Mouse (Mus musculus) splenic B cell, adult 2 months (primary cell): ENCODE data around the gene Wdtc1.

Experiments
- DNase-seq: peaks from one replicate; pipeline ENCODE4 v3.0.0-alpha.2; 2011; ENCODE audit warnings: low read depth, low spot score
- H3K27me3 ChIP-seq: 2 replicates; pipeline ENCODE4 v1.6.1; 2012; ENCODE audit warnings: mild to moderate bottlenecking, low read length, moderate library complexity, mixed read lengths; ENCODE audit not compliant: control insufficient read depth, poor library complexity, insufficient read depth, severe bottlenecking
- H3K36me3 ChIP-seq: 2 replicates; pipeline ENCODE4 v1.6.1; 2012; ENCODE audit warnings: mild to moderate bottlenecking, low read length, moderate library complexity, mixed read lengths; ENCODE audit not compliant: control insufficient read depth, poor library complexity, insufficient read depth, severe bottlenecking

The Wdtc1 gene

DNA sequence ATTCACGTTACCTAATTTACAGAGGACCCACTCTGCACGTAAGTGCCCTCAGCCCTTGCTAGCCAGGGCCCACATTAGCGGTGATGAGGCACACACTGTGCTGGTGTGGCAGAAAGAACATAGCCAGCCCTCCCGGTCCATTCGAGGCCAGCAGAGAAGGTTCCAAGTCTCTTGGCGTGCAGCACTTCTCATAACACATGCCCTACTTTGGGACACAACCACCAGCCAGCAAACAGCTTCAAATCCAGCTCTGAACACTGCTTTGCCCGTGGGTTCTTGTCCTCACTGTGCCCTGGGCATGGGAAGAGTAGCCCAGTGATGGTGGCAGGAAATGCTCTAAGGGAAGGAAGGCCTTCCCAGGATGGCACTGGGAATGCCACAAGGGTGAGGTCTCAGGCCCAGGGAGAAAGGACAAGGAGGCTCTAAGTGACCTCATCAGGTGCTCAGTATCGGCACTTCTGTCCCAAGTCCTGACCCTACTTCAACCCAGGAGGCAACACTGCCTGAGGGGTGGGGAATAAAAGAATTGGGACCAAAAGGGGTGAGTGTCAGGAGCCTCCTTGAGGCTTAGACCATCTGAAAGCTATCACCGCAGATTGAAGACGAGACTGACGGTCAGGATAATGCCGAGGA is 86.9 kb downstream of the Wdtc1 start:
- peaks cover 13% of the 10 kb centered on the region for H3K36me3 ChIP-seq
- DNase-seq: no peak

DNA sequence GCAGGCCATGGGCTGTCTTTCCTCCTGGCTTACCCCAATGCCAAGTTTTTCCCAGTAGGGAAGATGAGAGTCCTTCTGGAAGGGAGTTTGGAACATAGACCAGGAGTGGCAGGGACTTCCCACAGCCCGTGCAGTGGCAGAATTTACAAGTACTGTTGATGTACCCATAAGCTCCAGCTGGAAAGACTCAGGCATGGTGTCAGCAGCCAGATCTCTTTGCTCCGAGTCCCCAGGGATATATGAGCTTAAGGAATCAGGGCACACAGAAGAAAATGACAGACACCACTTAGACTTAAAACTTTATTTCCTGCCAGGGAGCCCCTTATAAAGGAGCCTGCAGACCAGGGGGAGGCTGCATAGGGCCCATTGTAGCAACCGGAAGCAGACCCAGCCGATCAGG is 87.5 kb downstream of the Wdtc1 start:
- DNase-seq: no peak
- H3K27me3 ChIP-seq: no peaks in the 10 kb centered on the region
- H3K36me3 ChIP-seq: peaks cover 13% of the 10 kb centered on the region

More for the DNA sequence above, 86.9 kb downstream of the Wdtc1 start:
- H3K27me3 ChIP-seq: no peaks in the 10 kb centered on the region

DNA sequence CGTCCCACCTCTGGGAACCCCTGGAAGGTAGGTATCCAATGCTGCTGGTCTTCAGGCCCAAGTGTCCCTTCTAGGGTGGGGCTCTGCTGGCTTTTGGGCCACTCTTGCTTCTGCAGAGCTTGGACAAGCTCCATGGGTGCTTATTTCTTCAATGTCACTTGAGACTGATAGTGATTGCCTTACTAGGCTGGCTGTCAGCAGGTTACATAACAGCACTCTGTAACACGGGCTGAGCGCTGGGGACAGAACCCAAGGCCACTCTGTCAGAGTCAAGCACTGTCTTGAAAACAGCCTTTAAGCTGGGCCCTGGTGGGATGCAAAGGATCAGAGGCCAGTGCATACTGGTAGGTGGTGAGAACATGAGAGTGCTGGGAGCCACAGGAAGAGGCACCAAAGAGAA is 88.0 kb downstream of the Wdtc1 start:
- no peaks in the 10 kb centered on the region for H3K27me3 ChIP-seq
- DNase-seq: no peak
- H3K36me3 ChIP-seq: peaks cover 13% of the 10 kb centered on the region

DNA sequence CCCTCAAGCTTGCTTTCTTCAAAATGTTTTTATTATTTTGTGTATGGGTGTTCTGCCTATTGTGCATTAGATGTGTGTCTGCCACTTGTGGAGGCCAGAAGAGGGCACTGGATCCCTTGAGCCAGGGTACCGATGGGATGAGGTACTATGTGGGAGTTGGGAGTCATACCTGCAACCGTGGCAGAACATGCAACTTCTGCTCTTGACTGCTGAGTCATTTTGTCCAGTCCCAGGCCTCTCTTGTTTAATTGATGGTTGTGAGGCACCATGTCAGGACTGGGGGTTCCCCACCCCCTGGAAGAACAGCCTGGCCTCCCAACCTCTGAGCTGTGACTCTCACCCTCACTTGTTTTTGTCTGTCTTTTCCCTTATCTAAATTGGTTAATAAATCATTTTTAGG is 88.7 kb downstream of the Wdtc1 start:
- Histone ChIP-seq H3K36me3 (peaks cover 13% of the 10 kb centered on the region), H3K27me3 (no peaks in the 10 kb centered on the region)
- DNase-seq: no peak

DNA sequence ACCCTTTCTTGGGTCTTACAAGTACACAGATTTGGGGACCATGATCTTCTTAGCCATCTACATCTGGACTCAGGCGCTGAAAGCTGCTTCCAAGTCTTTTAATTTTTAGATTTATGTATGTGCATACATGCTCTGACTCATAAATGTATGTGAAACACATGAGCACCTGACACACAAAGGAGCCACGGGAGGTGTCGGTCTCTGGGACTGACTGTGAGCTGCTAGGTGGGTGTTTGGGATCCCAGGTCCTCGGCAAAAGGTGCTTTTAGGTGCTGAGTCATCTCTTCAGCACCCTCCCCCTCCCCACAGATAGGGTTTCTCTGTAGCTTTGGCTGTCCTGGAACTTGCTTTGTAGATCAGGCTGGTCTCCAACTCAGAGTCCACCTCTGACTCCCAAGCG is 89.5 kb downstream of the Wdtc1 start:
- DNase-seq: no peak
- Histone ChIP-seq H3K36me3 (peaks cover 11% of the 10 kb centered on the region), H3K27me3 (no peaks in the 10 kb centered on the region)

DNA sequence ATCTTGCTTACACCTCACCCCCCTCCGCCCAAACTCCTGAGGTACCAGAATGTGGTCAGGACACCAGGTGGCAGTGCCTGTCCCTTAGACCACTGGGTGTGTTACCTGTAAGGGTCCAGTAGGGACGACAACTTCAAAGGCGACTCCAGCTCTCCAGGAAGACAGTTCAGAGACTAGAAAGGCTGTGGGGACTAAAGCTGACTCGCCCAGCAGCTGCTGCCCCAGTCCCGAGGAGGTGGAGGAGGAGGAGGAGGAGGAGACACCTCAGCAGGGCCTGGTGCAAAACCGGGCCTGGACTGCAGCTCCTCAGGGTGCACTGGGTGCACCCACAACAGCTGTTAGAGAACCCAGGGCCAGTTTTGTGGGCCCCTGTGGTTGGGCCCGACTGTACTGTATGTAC is 90.4 kb downstream of the Wdtc1 start, which contains the start of gene Sytl1:
Gene Sytl1 (minus strand): TSS at position 232 of the 400 bp plus-strand sequence.
- Histone ChIP-seq H3K36me3 (peaks cover 5% of the 10 kb centered on the region), H3K27me3 (no peaks in the 10 kb centered on the region)
- DNase-seq: no peak

DNA sequence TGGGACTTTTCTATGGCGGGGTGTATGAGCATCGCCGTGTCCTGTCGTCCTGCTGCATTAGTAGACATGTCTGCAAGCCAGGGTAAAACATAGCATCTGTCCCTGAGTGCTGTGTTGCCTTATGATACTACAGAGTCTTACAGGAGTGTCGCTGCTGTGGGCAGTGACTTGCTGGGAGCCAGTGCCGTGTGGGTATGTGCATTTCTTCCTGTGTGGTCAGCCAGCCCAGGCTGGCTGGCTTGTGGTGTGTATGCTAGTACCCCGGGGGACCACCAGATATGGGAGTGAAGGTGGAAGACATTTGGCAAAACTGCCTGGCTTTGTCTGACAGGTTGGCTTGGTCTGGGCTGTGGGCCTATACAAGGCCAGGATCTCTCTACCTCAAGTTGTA is 90.9 kb downstream of the Wdtc1 start:
- DNase-seq: no peak
- peaks cover under 1% of the 10 kb centered on the region; the same call in 1 of the 2 replicates for H3K36me3 ChIP-seq

DNA sequence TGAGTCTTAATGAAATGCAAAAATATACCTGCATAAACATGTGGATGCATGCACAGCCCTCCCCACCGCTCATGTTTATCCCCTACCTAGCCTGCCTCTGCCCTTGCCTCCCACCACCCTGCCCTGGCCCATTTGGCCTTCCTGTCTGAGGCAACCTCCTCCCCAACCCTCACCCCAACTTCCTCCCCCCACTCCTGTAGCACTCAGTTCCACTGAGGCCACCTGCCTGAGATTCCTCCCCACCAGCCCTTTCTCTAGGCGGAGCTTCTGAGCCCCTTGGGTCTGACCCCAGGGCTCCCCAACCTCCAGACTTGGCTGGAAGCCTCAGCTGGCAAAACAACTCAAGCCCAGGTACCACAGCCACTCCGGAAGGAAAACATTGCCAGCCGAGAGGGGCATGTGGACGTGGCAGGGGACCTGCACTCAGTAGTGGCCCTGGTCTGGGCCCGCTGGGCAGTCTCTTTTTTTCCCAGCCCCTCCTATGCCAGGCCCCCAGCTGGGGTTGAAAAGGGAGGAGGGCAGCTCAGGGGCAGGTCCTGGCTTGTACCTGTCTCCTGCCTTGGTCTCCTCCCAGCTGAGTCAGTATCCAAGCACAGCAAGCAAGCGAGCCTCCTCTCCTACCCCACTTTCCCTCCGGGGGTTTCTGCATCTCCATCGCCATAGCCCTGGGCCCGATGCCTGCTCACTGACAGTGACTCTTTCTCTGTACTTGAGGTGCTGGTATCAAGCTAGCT is 91.5 kb downstream of the Wdtc1 start:
- no peaks in the 10 kb centered on the region for H3K27me3 ChIP-seq
- DNase-seq: no peak
- no peaks in the 10 kb centered on the region; the same call in 1 of the 2 replicates for H3K36me3 ChIP-seq

More for the DNA sequence above, 90.9 kb downstream of the Wdtc1 start:
- H3K27me3 ChIP-seq: no peaks in the 10 kb centered on the region

DNA sequence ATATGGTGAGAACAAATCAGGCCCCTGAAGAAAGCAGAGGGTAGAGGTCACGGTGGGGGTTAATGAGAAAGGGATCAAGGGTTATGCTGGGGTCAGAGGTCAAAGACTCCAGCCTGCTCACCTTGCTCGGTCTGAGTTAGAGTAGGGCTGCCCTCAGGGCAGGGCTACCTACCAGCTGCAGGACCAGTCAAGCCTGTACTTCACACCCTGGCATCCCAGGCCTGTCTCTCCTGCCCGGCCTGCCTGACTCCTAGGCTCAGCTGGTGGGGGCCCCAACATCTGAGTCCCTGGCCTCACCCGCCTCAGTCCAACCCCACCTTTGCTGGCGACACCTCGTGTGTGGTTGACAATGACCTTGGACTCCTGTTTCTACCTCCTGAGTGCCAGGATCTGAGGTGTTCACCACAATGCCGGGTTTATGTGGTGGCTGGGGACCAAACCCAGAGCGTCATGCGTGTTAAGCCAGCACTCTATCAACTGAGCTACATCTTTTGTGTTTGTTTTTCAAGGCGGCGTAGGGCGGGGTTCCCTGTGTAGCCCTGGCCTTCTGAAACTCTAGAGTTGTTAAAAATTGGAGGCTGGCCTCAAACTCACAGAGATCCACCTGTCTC is 95.4 kb downstream of the Wdtc1 start:
- H3K27me3 ChIP-seq: no peaks in the 10 kb centered on the region

DNA sequence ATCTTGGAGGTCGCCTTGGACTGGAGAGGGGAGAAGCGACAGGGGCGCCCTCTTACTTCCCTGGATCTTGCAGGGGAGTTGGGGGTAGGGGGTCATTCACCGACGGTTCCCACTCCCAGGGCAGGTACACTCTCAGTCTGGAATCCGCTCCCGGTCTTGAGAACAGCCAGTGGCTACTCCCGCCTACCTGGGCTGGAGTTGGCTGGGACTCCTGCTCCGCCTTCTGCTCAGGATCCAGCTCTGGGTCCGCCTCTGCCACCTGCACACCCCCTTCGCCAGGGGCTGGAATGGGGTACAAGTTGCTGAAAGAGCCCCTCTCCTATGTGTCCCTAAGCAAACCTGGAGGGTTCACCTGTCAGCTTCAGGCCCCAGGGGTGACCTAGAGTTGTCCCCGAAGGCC is 96.1 kb downstream of the Wdtc1 start:
- Histone ChIP-seq H3K36me3 (no peaks in the 10 kb centered on the region), H3K27me3 (no peaks in the 10 kb centered on the region)
- DNase-seq: no peak

More for the DNA sequence above, 95.4 kb downstream of the Wdtc1 start:
- no peaks in the 10 kb centered on the region for H3K36me3 ChIP-seq
- DNase-seq: no peak

DNA sequence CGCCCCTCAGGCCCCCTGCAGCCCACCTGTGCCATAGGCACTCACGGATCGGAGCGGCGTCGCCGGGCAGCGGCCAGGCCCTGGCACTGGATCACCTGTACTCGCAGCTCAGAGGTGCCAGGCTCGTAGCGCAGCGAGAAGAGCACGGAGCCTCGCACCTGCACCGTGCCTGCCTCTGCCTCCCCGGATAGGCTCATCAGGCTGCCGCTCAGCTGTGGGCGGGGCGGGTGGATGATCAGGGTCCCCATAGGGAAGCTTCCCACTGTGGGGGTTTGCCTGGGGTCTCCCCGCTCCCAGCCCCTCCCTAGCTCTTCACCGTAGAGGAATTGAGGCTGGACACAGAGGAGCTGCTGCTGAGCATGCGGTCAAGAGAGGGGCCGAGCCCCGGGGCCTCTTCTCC is 96.5 kb downstream of the Wdtc1 start:
- no peaks in the 10 kb centered on the region for H3K36me3 ChIP-seq
- no peak for DNase-seq
- H3K27me3 ChIP-seq: no peaks in the 10 kb centered on the region

DNA sequence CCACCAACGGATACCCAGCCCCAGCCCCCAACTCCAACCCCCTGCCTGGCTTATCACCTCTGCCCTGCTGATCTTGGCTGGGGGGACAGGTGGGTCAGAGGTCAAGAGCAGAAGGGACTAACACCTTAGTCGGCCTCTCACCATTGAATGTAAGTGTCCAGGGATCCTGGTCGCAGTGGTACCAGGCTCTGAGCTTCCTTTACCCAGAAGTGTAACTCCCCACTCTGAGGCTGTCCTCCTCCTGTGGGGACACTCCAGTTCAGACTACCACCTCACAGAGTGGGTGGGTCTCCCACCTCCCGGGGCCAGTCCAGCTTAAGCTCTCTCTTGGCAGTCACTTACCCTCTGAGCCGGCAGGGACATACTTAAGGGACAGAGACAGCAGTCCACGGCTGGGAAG is 97.9 kb downstream of the Wdtc1 start:
- H3K27me3 ChIP-seq: no peaks in the 10 kb centered on the region
- H3K36me3 ChIP-seq: no peaks in the 10 kb centered on the region
- no peak for DNase-seq

DNA sequence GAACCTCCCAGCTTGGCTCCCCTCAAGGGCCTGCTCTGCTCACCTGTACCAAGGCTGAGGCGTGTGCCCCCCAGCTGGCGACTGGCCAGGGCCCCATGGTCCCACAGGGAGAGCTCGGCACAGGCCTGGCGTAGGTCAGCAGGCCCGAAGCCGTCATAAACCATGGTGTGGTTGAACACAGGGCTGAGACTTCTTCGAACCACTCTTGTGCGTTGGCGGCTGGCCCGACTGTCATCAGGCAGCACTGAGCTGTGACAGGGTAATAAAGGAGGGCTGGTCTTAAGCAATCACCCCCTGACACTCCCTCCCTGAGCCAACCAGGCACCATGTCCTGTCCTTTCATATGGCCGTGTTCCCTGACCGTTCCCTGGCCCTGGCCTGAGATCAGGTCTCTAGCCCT is 99.9 kb downstream of the Wdtc1 start:
- no peak for DNase-seq
- Histone ChIP-seq H3K36me3 (no peaks in the 10 kb centered on the region), H3K27me3 (no peaks in the 10 kb centered on the region)

DNA sequence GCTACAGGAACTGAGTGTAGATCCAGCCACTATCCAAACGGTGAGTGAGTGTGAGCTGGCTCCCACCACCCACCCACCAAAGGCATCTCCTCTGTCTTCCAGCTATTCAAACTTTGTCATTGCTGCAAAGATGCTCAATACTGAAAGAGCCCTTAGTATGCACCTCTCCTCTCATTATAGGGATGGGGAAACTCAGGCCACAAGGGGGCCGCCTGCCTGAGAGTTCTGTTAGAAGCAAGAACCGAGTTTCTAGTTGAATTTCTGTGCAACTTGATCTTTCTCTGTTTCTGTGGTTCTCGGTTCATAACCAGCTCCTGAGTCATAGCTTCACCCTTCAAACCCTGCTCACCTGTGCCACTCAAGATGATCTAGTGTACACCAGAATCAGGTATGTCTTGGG is 101.2 kb downstream of the Wdtc1 start:
- no peak for DNase-seq

DNA sequence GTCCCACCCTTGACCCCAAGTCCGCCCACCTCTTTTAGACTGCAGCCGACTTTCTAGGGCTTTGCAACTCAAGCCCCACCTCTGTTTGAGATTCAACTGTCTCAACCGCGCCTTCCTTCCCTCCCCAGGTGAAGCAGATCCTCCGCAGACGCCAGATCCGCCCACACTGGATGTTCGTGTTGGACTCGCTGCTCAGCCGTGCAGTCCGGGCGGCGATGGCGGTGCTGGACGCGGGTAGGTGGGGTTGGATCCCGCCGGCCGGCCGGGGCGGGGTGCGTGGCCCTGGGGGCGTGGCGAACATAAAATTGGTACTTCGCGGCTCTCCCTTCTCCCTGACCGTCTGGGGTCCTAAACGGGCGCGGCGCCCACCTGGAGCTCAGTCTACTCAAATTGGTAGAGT is 102.1 kb downstream of the Wdtc1 start:
- DNase-seq: no peak
- Histone ChIP-seq H3K27me3 (no peaks in the 10 kb centered on the region), H3K36me3 (no peaks in the 10 kb centered on the region)

More for the DNA sequence above, 101.2 kb downstream of the Wdtc1 start:
- Histone ChIP-seq H3K36me3 (no peaks in the 10 kb centered on the region), H3K27me3 (no peaks in the 10 kb centered on the region)
